Mouse (Mus musculus) 3134 (cell line): ENCODE results near the gene Cbx8.

Source experiments
- DNase-seq: peaks from one replicate; pipeline ENCODE4 v3.0.0-alpha.2; 2011; ENCODE audit warnings: low spot score; ENCODE audit not compliant: insufficient read length; ENCODE audit errors: extremely low read depth

The Cbx8 gene

GRCm38 (mm10) chr11:118998540-118999265 is 42.1 kb downstream of the Cbx8 start:
- peak; percentile 52 for DNase-seq

DNA sequence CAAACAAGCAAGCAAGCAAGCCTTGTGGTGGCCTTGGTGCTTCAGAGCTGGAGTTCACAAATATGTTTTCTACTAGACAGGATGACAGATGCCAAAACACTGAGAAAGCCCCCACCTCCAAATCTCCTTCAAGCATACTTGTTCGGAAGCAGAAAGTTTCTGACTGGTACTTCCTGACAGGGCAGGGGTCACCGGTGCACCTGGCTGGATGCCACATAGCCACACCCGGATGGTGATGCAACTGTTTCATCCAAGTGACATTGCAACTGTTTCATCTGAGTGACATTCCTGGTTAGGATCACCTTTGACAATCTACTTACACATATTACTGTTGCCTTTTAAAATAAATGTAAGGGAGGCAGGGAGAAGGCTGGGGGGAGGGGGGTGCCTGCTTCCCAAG is 43.6 kb downstream of the Cbx8 start:
- no peak for DNase-seq

DNA sequence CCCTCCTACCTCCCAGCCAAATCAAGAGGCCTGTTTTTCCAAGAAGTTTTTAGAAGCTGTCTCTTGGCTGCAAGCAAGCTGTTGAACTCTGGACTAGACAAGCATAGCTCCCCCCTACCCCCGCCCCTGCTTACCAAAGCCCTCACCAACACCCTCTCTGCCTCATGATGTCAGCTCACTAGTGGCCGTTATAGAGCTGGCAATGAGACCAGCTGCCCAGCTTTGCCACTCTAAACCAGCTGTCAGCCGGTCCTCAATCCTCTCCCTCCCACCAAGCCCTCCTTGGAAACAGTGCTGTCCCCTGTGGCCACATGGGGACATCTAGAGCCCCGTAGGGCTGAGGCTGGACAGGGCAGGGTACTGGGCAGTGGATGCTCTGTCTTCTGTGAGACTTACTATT is 45.3 kb downstream of the Cbx8 start:
- DNase-seq: no peak

DNA sequence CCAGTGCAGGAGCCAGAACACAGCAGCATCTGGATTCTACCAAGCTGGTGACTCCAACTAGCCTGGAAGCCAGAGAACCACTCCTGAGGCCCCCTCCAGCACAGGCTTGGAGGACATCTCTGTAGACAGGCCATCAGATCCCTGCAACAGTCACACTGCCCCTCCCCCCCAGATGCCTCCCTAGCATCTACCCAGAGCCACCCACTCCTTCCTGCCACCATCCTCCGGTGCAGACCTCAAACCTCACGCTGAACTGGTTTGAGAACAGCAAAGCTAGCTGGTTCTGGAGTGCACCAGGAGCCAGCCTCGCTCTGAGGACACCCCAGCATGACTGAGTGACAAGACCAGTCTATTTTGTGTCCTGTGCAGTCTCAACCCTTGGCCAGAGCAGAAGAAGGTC is 48.0 kb downstream of the Cbx8 start:
- DNase-seq: no peak

- no peak for DNase-seq
Observed at GRCm38 (mm10) chr11:118987999-118988398, 52.8 kb downstream of the Cbx8 start, which contains the start of gene Enpp7. Gene Enpp7, plus strand, starts transcription at chr11:118988188.
